Comparison of ENCODE assay signal across 25 mouse cellular contexts in the genomic region with DNA sequence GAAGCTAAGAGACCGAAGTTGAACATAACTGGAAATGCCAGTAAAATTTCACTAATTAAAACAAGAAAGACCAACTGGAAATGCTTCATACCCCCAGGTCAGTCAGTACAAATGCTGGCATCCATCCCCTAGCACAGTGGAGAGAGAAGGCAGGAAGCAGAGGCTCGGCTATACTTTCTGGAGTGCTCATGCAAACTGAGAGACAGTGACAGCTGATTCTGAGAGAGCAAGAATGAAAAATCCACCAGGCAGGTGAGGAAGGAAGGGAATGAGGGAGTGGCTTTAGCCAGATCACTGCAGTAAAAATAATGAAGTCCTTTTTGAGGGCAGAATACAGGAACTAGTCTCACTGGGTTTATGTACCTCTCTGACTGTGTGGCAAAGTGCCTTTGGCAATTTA. TPM values are rescaled to one million over a fixed set of nuclear protein-coding genes. Genes with fewer than 3 reads are reported as not detected.
A peak's percentile ranks its signal among the peaks of the same experiment; 100 is the strongest.
DNase-seq lines count a peak whose midpoint lies in the region; ATAC-seq and TF ChIP-seq lines count a peak whose summit lies in the region.
"Had no signal": no experiment of that assay in that cellular context is flagged by ENCODE, and none has a peak within 500 bp of the region (broad histone marks: within the 10 kb centered on the region; RNA-seq: fewer than 3 reads in every experiment).

No protein-coding gene starts in this region.

- H3K27me3 ChIP-seq in limb, embryonic 13.5 days, result no peaks in the 10 kb centered on the region
- no peaks in the 10 kb centered on the region for H3K27me3 ChIP-seq in limb, embryonic 10.5 days (ENCODE audit: low read depth, poor library complexity, severe bottlenecking)
- H3K27me3 ChIP-seq in stomach, postnatal 0 days (ENCODE audit: control insufficient read depth, insufficient read depth, low read length), result no peaks in the 10 kb centered on the region
- H3K27me3 ChIP-seq: embryonic facial prominence, embryonic 15.5 days; forebrain, embryonic 12.5 days; forebrain, embryonic 15.5 days; heart, embryonic 13.5 days; hindbrain, embryonic 13.5 days; intestine, embryonic 15.5 days had no signal

- H3K9me3 ChIP-seq in limb, embryonic 13.5 days, result no peaks in the 10 kb centered on the region
- no peaks in the 10 kb centered on the region for H3K9me3 ChIP-seq in limb, embryonic 10.5 days (replicated peaks)
- H3K9me3 ChIP-seq in stomach, postnatal 0 days (ENCODE audit: control insufficient read depth, low read length), result no peaks in the 10 kb centered on the region
- H3K9me3 ChIP-seq: embryonic facial prominence, embryonic 15.5 days; forebrain, embryonic 12.5 days; forebrain, embryonic 15.5 days; heart, embryonic 10.5 days; heart, embryonic 13.5 days; hindbrain, embryonic 13.5 days; intestine, embryonic 15.5 days had no signal

- H3K4me2 ChIP-seq in limb, embryonic 13.5 days (replicated peaks), result no peak overlapping the region
- no peak overlapping the region for H3K4me2 ChIP-seq in stomach, postnatal 0 days (replicated peaks; ENCODE audit: low read depth)
- H3K4me2 ChIP-seq: embryonic facial prominence, embryonic 15.5 days; forebrain, embryonic 12.5 days; forebrain, embryonic 15.5 days; heart, embryonic 13.5 days; hindbrain, embryonic 13.5 days; intestine, embryonic 15.5 days had no signal

- peaks cover 21% of the 10 kb centered on the region for H3K4me1 ChIP-seq in limb, embryonic 13.5 days
- H3K4me1 ChIP-seq in limb, embryonic 10.5 days, result 0 out of 2 replicates have a peak, but pooled peaks cover 9% of the 10 kb centered on the region
- no peaks in the 10 kb centered on the region for H3K4me1 ChIP-seq in stomach, postnatal 0 days (replicated peaks; ENCODE audit: control insufficient read depth, insufficient read depth)
- H3K4me1 ChIP-seq: forebrain, embryonic 12.5 days had no signal

- H3K9ac ChIP-seq in limb, embryonic 13.5 days, result no peak overlapping the region
- no peak overlapping the region for H3K9ac ChIP-seq in stomach, postnatal 0 days (ENCODE audit: low read length)
- H3K9ac ChIP-seq: embryonic facial prominence, embryonic 15.5 days; forebrain, embryonic 12.5 days; forebrain, embryonic 15.5 days; hindbrain, embryonic 13.5 days; intestine, embryonic 15.5 days had no signal

- 43% methylated on average over 2 of the region's 2 CpGs for WGBS in limb, embryonic 13.5 days
- 77% methylated on average over 2 of the region's 2 CpGs for WGBS in limb, embryonic 10.5 days
- WGBS in stomach, postnatal 0 days, result 69% methylated on average over 2 of the region's 2 CpGs

- ATAC-seq in limb, embryonic 13.5 days (ENCODE audit: low FRiP score, low read depth), result no peak
- peak; percentile 33 for ATAC-seq in granulocyte monocyte progenitor cell, adult 5-6 weeks (replicated peaks; ENCODE audit: poor library complexity, severe bottlenecking)
- no peak for ATAC-seq in stomach, postnatal 0 days (ENCODE audit: low FRiP score, low TSS enrichment)
- ATAC-seq: CD4-positive, CD25-positive, alpha-beta regulatory T cell, adult 4 months; forebrain, embryonic 15.5 days; hindbrain, embryonic 16.5 days; intestine, embryonic 15.5 days had no signal

- H3K4me3 ChIP-seq in gastrocnemius, adult 2 months, result peak overlapping the region; percentile 21
- no peak overlapping the region for H3K4me3 ChIP-seq in limb, embryonic 13.5 days
- no peak overlapping the region for H3K4me3 ChIP-seq in limb, embryonic 10.5 days
- H3K4me3 ChIP-seq in stomach, postnatal 0 days (ENCODE audit: low read depth, low read length), result no peak overlapping the region
- H3K4me3 ChIP-seq: embryonic facial prominence, embryonic 15.5 days; forebrain, embryonic 12.5 days; forebrain, embryonic 15.5 days; heart, embryonic 10.5 days; heart, embryonic 13.5 days; hindbrain, embryonic 13.5 days; intestine, embryonic 15.5 days had no signal

- H3K27ac ChIP-seq in gastrocnemius, adult 2 months, result peak overlapping the region; percentile 91
- peak overlapping the region; percentile 33; the same call in 1 of the 2 replicates for H3K27ac ChIP-seq in limb, embryonic 13.5 days
- H3K27ac ChIP-seq in limb, embryonic 10.5 days, result no peak overlapping the region
- H3K27ac ChIP-seq in stomach, postnatal 0 days (replicated peaks), result no peak overlapping the region
- H3K27ac ChIP-seq: embryonic facial prominence, embryonic 15.5 days; forebrain, embryonic 12.5 days; forebrain, embryonic 15.5 days; heart, embryonic 10.5 days; heart, embryonic 13.5 days; hindbrain, embryonic 13.5 days; intestine, embryonic 15.5 days had no signal

- peaks cover 5% of the 10 kb centered on the region for H3K36me3 ChIP-seq in limb, embryonic 13.5 days
- H3K36me3 ChIP-seq in limb, embryonic 10.5 days, result peaks cover 37% of the 10 kb centered on the region
- H3K36me3 ChIP-seq in stomach, postnatal 0 days (ENCODE audit: control insufficient read depth, insufficient read depth, low read length), result no peaks in the 10 kb centered on the region; the same call in 1 of the 2 replicates
- H3K36me3 ChIP-seq: forebrain, embryonic 12.5 days; forebrain, embryonic 15.5 days; intestine, embryonic 15.5 days had no signal

- DNase-seq in gastrocnemius, adult 2 months, result no peak
- no peak for DNase-seq in gastrocnemius, adult 18-20 months (ENCODE audit: low spot score)
- no peak for DNase-seq in limb, embryonic 10.5 days (ENCODE audit: low spot score)
- no peak for DNase-seq in stomach, postnatal 0 days (ENCODE audit: low spot score)
- no peak for DNase-seq in embryo, embryonic 11 days
- DNase-seq: adrenal gland, adult 2 months; adrenal gland, postnatal 14 days; B cell, adult 2 months; cerebellum, adult 11 months; cerebellum, adult 2 months; cerebellum, adult 9-11 months; gastrocnemius, postnatal 14 days; heart, adult 18-20 months had no signal

- intact Hi-C loops in gastrocnemius, adult 2 months (cut with DNase I), result loop anchor here (2.0 kb wide), 1 partner anchor 18 kb away; no protein-coding TSS in a partner anchor

- no peak for TF ChIP-seq CTCF in gastrocnemius, adult 2 months (IDR thresholded peaks at IDR 0.05)
- no peak for TF ChIP-seq CTCF in stomach, postnatal 0 days (IDR thresholded peaks at IDR 0.05; ENCODE audit: low read depth)

- no peak for TF ChIP-seq EP300 in stomach, postnatal 0 days (optimal IDR thresholded peaks at IDR 0.05)

RNA-seq across cellular contexts. Expression of gene Rab7, which starts 25.9 kb away (rescaled TPM):
- total RNA-seq in gastrocnemius, adult 2 months (2021), result 100 to 1,000 TPM; 320 to 401 TPM
- total RNA-seq in gastrocnemius, adult 18-20 months (2021), result 100 to 1,000 TPM; 263 to 266 TPM
- polyA plus RNA-seq in limb, embryonic 13.5 days (2015; fragmentation: Nextera tagmentation; extraction: Ambion mirVana), result 184 and 186 TPM in 2 replicates
- polyA plus RNA-seq in limb, embryonic 10.5 days (2016; fragmentation: Nextera tagmentation; extraction: Ambion mirVana), result 206 and 208 TPM in 2 replicates
- 239 and 246 TPM in 2 replicates for total RNA-seq in granulocyte monocyte progenitor cell, adult 5-6 weeks (2014; fragmentation: Nextera tagmentation)
- total RNA-seq in granulocyte monocyte progenitor cell, adult 5-6 weeks (2017), result 89.1 and 102 TPM in 2 replicates
- 179 and 198 TPM in 2 replicates for polyA plus RNA-seq in stomach, postnatal 0 days (2015; fragmentation: Nextera tagmentation; extraction: Ambion mirVana)

RNA-seq across cellular contexts. Expression of gene H1fx, which starts 37.7 kb away (rescaled TPM):
- total RNA-seq in gastrocnemius, adult 2 months (2021), result 1 to 10 TPM in 1 of 2 experiments, under 1 TPM in 1; 0.99 to 1.6 TPM
- total RNA-seq in gastrocnemius, adult 18-20 months (2021), result under 1 TPM; 0.62 TPM
- polyA plus RNA-seq in limb, embryonic 13.5 days (2015; fragmentation: Nextera tagmentation; extraction: Ambion mirVana), result 27.8 and 40.0 TPM in 2 replicates
- polyA plus RNA-seq in limb, embryonic 10.5 days (2016; fragmentation: Nextera tagmentation; extraction: Ambion mirVana), result 40.2 and 46.3 TPM in 2 replicates
- 1.4 and 4.9 TPM in 2 replicates for total RNA-seq in granulocyte monocyte progenitor cell, adult 5-6 weeks (2014; fragmentation: Nextera tagmentation)
- 0.78 and 2.7 TPM in 2 replicates for total RNA-seq in granulocyte monocyte progenitor cell, adult 5-6 weeks (2017)
- 17.3 and 20.0 TPM in 2 replicates for polyA plus RNA-seq in stomach, postnatal 0 days (2015; fragmentation: Nextera tagmentation; extraction: Ambion mirVana)
- total RNA-seq: MEL had no signal
- polyA plus RNA-seq: CD4-positive, CD25-positive, alpha-beta regulatory T cell, adult 4 months had no signal

Comparison
In these comparisons a context has a peak if more than half of its experiments do, and no peak if none do; other contexts are left out.
1. H3K27ac ChIP-seq: peak in gastrocnemius, adult 2 months (single experiment) and limb, embryonic 13.5 days (single experiment); none in limb, embryonic 10.5 days (single experiment) and stomach, postnatal 0 days (single experiment).